Mouse (Mus musculus) pancreas, adult 10 weeks (tissue): ENCODE data around the gene H2-Eb1. TPM values are rescaled to one million over a fixed set of nuclear protein-coding genes. Genes with fewer than 3 reads are reported as not detected.

ENCODE experiments used
- polyA plus RNA-seq: library from polyadenylated mRNA; stranded (reverse); fragments of 350-450 nt; fragmentation: Illumina TruSeq; extraction: RNeasy Lipid Tissue Mini Kit (QIAGEN cat#74804); gene quantifications from one replicate; pipeline ENCODE4 v1.2.3, GENCODE M21; 2015; ENCODE audit warnings: low read depth, low replicate concordance; ENCODE audit not compliant: insufficient read depth

H2-Eb1 gene
- polyA plus RNA-seq = 37.0 TPM

GRCm38 (mm10) chr17:34305380-34306030, at the start of gene H2-Eb1:
Gene H2-Eb1, plus strand, starts transcription at chr17:34305867.

GRCm38 (mm10) chr17:34257594-34258375, 47.9 kb upstream of the H2-Eb1 start, which contains the start of gene H2-Ab1:
Gene H2-Ab1, plus strand, starts transcription at chr17:34257689.

GRCm38 (mm10) chr17:34287648-34288047, 18.0 kb upstream of the H2-Eb1 start, which contains the start of gene H2-Aa:
Gene H2-Aa, minus strand, starts transcription at chr17:34287823.

GRCm38 (mm10) chr17:34325436-34325835, 19.8 kb downstream of the H2-Eb1 start, which contains the start of gene H2-Eb2:
Gene H2-Eb2, plus strand, starts transcription at chr17:34325665.

GRCm38 (mm10) chr17:34354539-34354938, 48.9 kb downstream of the H2-Eb1 start, which contains the start of gene Btnl2:
Gene Btnl2, plus strand, starts transcription at chr17:34354822.

Other genes starting within 250 kb of the H2-Eb1 start
- gene H2-Oa, start 213.5 kb upstream of the H2-Eb1 start, polyA plus RNA-seq = not detected
- gene H2-DMa, start 186.3 kb upstream of the H2-Eb1 start, polyA plus RNA-seq = 2.6 TPM
- 51.9 TPM for gene Brd2, start 183.2 kb upstream of the H2-Eb1 start, polyA plus RNA-seq
- gene H2-DMb2, start 162.6 kb upstream of the H2-Eb1 start, polyA plus RNA-seq = 1.9 TPM
- 7.8 TPM for gene H2-DMb1, start 152.8 kb upstream of the H2-Eb1 start, polyA plus RNA-seq
- gene Tap1, start 118.3 kb upstream of the H2-Eb1 start, polyA plus RNA-seq = 6.3 TPM
- 9.2 TPM for gene Psmb9, start 118.1 kb upstream of the H2-Eb1 start, polyA plus RNA-seq
- 13.8 TPM for gene Psmb8, start 108.1 kb upstream of the H2-Eb1 start, polyA plus RNA-seq
- 9.1 TPM for gene Tap2, start 102.3 kb upstream of the H2-Eb1 start, polyA plus RNA-seq
- gene H2-Ob, start 67.0 kb upstream of the H2-Eb1 start, polyA plus RNA-seq = 2.1 TPM
- gene H2-Ab1, start 48.2 kb upstream of the H2-Eb1 start, polyA plus RNA-seq = 44.7 TPM
- gene H2-Aa, start 18.0 kb upstream of the H2-Eb1 start, polyA plus RNA-seq = 56.9 TPM
- not detected for gene H2-Eb2, start 19.8 kb downstream of the H2-Eb1 start, polyA plus RNA-seq
- gene Btnl2, start 49.0 kb downstream of the H2-Eb1 start, polyA plus RNA-seq = not detected
- gene Btnl1, start 71.3 kb downstream of the H2-Eb1 start, polyA plus RNA-seq = not detected
- gene BC051142, start 93.0 kb downstream of the H2-Eb1 start, polyA plus RNA-seq = 4.2 TPM
- gene Btnl4, start 171.5 kb downstream of the H2-Eb1 start, polyA plus RNA-seq = not detected
- gene Btnl6, start 211.5 kb downstream of the H2-Eb1 start, polyA plus RNA-seq = not detected